Mouse (Mus musculus) lung, postnatal 0 days (tissue): ENCODE data around the gene Steap4.

Experiments used
- CTCF ChIP-seq: IDR thresholded peaks from 2 replicates; pipeline ENCODE4 v1.5.1; 2016; ENCODE audit warnings: antibody characterized with exemption, mild to moderate bottlenecking
- EP300 ChIP-seq: IDR thresholded peaks from 2 replicates; pipeline ENCODE4 v1.6.1; 2016; ENCODE audit warnings: antibody characterized with exemption, mild to moderate bottlenecking, control low read depth

DNA sequence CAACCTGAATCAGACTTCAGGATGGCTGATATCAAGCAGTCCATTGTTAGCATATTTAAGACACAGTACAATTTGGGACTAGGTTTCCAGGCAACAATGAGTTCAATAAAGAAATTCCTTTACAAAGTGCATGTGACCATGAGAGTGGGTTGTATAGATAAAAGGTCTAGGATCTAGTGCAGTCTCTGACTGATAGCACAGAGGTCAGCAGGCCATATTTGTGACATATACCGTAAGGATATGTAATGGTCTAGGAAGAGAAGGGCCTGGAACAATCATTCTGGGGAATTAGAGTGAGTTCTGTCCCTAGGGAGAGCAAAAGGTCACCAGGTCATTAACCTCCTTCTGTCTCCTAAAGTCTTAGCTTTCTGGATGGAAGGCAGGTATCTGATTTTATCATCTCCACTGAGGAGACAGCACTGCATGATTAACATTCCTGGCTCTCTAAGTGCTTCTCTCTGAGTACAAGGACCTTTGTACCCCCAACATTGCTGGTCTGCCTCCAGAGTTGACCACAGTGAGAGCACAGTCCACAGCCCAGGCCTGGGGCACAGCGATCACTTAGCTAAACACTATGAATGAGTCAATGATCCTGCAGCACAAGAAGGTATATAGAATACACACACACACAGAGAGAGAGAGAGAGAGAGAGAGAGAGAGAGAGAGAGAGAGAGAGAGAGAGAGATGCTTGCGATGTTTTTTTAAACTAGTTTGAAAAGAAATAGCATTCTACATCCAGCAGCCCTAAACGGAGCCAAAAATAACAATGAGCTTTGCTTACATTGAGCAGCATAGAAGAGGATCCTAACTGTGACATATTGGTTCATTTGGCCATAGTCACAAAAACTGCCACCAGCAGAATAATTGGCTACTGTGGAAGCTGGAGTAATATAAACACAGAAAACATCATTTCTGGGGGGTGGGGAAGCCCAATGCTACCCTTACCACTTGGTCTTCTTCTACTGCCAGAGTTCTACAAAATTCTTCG, 27.7 kb upstream of the Steap4 start:
- TF ChIP-seq CTCF: no peak
- TF ChIP-seq EP300: no peak
